Comparison of ENCODE assay signal across 11 mouse cellular contexts in genomic region chr12:28697821-28698595, GRCm38 (mm10). TPM values are rescaled to one million over a fixed set of nuclear protein-coding genes. Genes with fewer than 3 reads are reported as not detected.
DNase-seq lines count a peak whose midpoint lies in the region; ATAC-seq and TF ChIP-seq lines count a peak whose summit lies in the region.
"Had no signal": no experiment of that assay in that cellular context is flagged by ENCODE, and none has a peak within 500 bp of the region (broad histone marks: within the 10 kb centered on the region; RNA-seq: fewer than 3 reads in every experiment).

No protein-coding gene starts in this region.

- DNase-seq in kidney, adult 18-20 months = peak; percentile 44
- DNase-seq in brain, embryonic 14.5 days (ENCODE audit: low read depth) = peak; percentile 66
- no peak for DNase-seq in kidney, postnatal 0 days (ENCODE audit: low spot score)
- DNase-seq in lung, postnatal 10 days = peak; percentile 46
- DNase-seq in c-Kit-positive CD71-positive TER-119-positive erythroid progenitor cells, embryonic 14.5 days (ENCODE audit: low spot score) = no peak
- no peak for DNase-seq in adipocyte (ENCODE audit: low spot score)
- DNase-seq in cerebellum, adult 9-10 months = no peak

- H3K9me3 ChIP-seq in kidney, embryonic 16.5 days (ENCODE audit: low read length) = no peaks in the 10 kb centered on the region
- H3K9me3 ChIP-seq in kidney, postnatal 0 days (replicated peaks; ENCODE audit: low read length) = no peaks in the 10 kb centered on the region
- H3K9me3 ChIP-seq: heart, embryonic 13.5 days; midbrain, embryonic 12.5 days had no signal

- H3K27me3 ChIP-seq in kidney, embryonic 16.5 days (ENCODE audit: insufficient read depth, low read length) = no peaks in the 10 kb centered on the region
- no peaks in the 10 kb centered on the region for H3K27me3 ChIP-seq in kidney, postnatal 0 days (ENCODE audit: insufficient read depth, low read length)
- H3K27me3 ChIP-seq: midbrain, embryonic 12.5 days had no signal

- no peak for TF ChIP-seq POLR2A in brain, embryonic 14.5 days (IDR thresholded peaks at IDR 0.05; ENCODE audit: borderline replicate concordance, extremely low read depth, insufficient read depth, insufficient read length, poor library complexity, severe bottlenecking)

- peaks cover 4% of the 10 kb centered on the region; the same call in 1 of the 2 replicates for H3K36me3 ChIP-seq in kidney, embryonic 16.5 days (ENCODE audit: insufficient read depth, low read length)
- peaks cover 16% of the 10 kb centered on the region for H3K36me3 ChIP-seq in kidney, postnatal 0 days (ENCODE audit: insufficient read depth, low read length)

- H3K4me3 ChIP-seq in kidney, embryonic 16.5 days (ENCODE audit: low read length) = no peak overlapping the region
- H3K4me3 ChIP-seq in kidney, postnatal 0 days (replicated peaks; ENCODE audit: low read depth, low read length) = no peak overlapping the region
- H3K4me3 ChIP-seq: heart, embryonic 13.5 days; midbrain, embryonic 12.5 days had no signal

- no peak overlapping the region for H3K27ac ChIP-seq in kidney, embryonic 16.5 days (ENCODE audit: low read length)
- H3K27ac ChIP-seq in kidney, postnatal 0 days = no peak overlapping the region
- H3K27ac ChIP-seq: heart, embryonic 13.5 days; midbrain, embryonic 12.5 days had no signal

- peaks cover 8% of the 10 kb centered on the region; the same call in 1 of the 2 replicates for H3K4me1 ChIP-seq in kidney, embryonic 16.5 days (ENCODE audit: insufficient read depth, low read length)
- H3K4me1 ChIP-seq in kidney, postnatal 0 days (replicated peaks; ENCODE audit: insufficient read depth, low read length) = no peaks in the 10 kb centered on the region

- no peak for ATAC-seq in kidney, embryonic 16.5 days (ENCODE audit: low FRiP score, low TSS enrichment)
- peak; percentile 11; the same call in 1 of the 2 replicates for ATAC-seq in kidney, postnatal 0 days (replicated peaks; ENCODE audit: low FRiP score, low read depth)
- ATAC-seq: CD4-positive, CD25-positive, alpha-beta regulatory T cell, adult 4 months had no signal

- no peak overlapping the region for H3K4me2 ChIP-seq in kidney, embryonic 16.5 days (replicated peaks; ENCODE audit: low read depth, low read length)
- no peak overlapping the region for H3K4me2 ChIP-seq in kidney, postnatal 0 days (ENCODE audit: low read length)
- H3K4me2 ChIP-seq: heart, embryonic 13.5 days; midbrain, embryonic 12.5 days had no signal

- no peak for TF ChIP-seq CTCF in brain, embryonic 14.5 days (IDR thresholded peaks at IDR 0.05; ENCODE audit: borderline replicate concordance, extremely low read depth, insufficient read depth, insufficient read length)
- no peak for TF ChIP-seq CTCF in kidney, postnatal 0 days (IDR thresholded peaks at IDR 0.05; ENCODE audit: low read depth)

- 71% methylated on average over 14 of the region's 14 CpGs for WGBS in kidney, embryonic 16.5 days
- 59% methylated on average over 14 of the region's 14 CpGs for WGBS in kidney, postnatal 0 days

- no peak overlapping the region for H3K9ac ChIP-seq in kidney, embryonic 16.5 days (replicated peaks; ENCODE audit: low read length)
- H3K9ac ChIP-seq in kidney, postnatal 0 days (ENCODE audit: low read depth, low read length) = no peak overlapping the region
- H3K9ac ChIP-seq: heart, embryonic 13.5 days; midbrain, embryonic 12.5 days had no signal

RNA-seq across cellular contexts. Expression of gene Adi1, which starts 23.0 kb away (rescaled TPM):
- 97.4 and 103 TPM in 2 replicates for polyA plus RNA-seq in kidney, embryonic 16.5 days (2015; fragmentation: Nextera tagmentation; extraction: Ambion mirVana)
- 15.4 and 15.7 TPM in 2 replicates for polyA plus RNA-seq in brain, embryonic 14.5 days (2012; rRNA removed)
- polyA plus RNA-seq in kidney, postnatal 0 days (2015; fragmentation: Nextera tagmentation; extraction: Ambion mirVana) = 91.7 and 98.1 TPM in 2 replicates

RNA-seq across cellular contexts. Expression of gene Rnaseh1, which starts 48.6 kb away (rescaled TPM):
- polyA plus RNA-seq in kidney, embryonic 16.5 days (2015; fragmentation: Nextera tagmentation; extraction: Ambion mirVana) = 34.7 and 39.3 TPM in 2 replicates
- polyA plus RNA-seq in brain, embryonic 14.5 days (2012; rRNA removed) = 22.1 and 23.6 TPM in 2 replicates
- 23.7 and 24.8 TPM in 2 replicates for polyA plus RNA-seq in kidney, postnatal 0 days (2015; fragmentation: Nextera tagmentation; extraction: Ambion mirVana)

RNA-seq across cellular contexts. Expression of gene Trappc12, which starts 52.3 kb away (rescaled TPM):
- 45.5 and 49.1 TPM in 2 replicates for polyA plus RNA-seq in kidney, embryonic 16.5 days (2015; fragmentation: Nextera tagmentation; extraction: Ambion mirVana)
- polyA plus RNA-seq in brain, embryonic 14.5 days (2012; rRNA removed) = 40.6 and 41.8 TPM in 2 replicates
- 29.5 TPM in 2 replicates for polyA plus RNA-seq in kidney, postnatal 0 days (2015; fragmentation: Nextera tagmentation; extraction: Ambion mirVana)

RNA-seq across cellular contexts. Expression of gene Eipr1, which starts 53.6 kb away (rescaled TPM):
- 41.4 and 43.5 TPM in 2 replicates for polyA plus RNA-seq in kidney, embryonic 16.5 days (2015; fragmentation: Nextera tagmentation; extraction: Ambion mirVana)
- 57.1 and 59.9 TPM in 2 replicates for polyA plus RNA-seq in brain, embryonic 14.5 days (2012; rRNA removed)
- polyA plus RNA-seq in kidney, postnatal 0 days (2015; fragmentation: Nextera tagmentation; extraction: Ambion mirVana) = 34.8 and 35.3 TPM in 2 replicates

Comparison
In these comparisons a context has a peak if more than half of its experiments do, and no peak if none do; other contexts are left out.
1. DNase-seq: peak in kidney, adult 18-20 months (single experiment), brain, embryonic 14.5 days (single experiment) and lung, postnatal 10 days (single experiment); none in kidney, postnatal 0 days (single experiment), c-Kit-positive CD71-positive TER-119-positive erythroid progenitor cells, embryonic 14.5 days (single experiment), adipocyte (single experiment) and cerebellum, adult 9-10 months (single experiment).